Mouse (Mus musculus) CH12.LX (cell line): Measurements from ENCODE around the gene Plch2. TPM values are rescaled to one million over a fixed set of nuclear protein-coding genes. Genes with fewer than 3 reads are reported as not detected.

Experiments
- DNase-seq: peaks from one replicate; pipeline ENCODE4 v3.0.0-alpha.2; 2013; ENCODE audit errors: extremely low read depth
- H3K27ac ChIP-seq: 2 replicates; pipeline ENCODE4 v1.5.1; 2012; ENCODE audit warnings: low read depth, mild to moderate bottlenecking, control low read depth, moderate library complexity; ENCODE audit not compliant: insufficient read depth
- H3K27me3 ChIP-seq: replicated peaks from 2 replicates; pipeline ENCODE3; 2012; ENCODE audit warnings: inconsistent platforms
- H3K36me3 ChIP-seq, 2 experiments: replicated peaks in 1 of 2; 2 replicates each; pipeline versions ENCODE3 to v1.6.1; 2012; ENCODE audit warnings: inconsistent platforms in 1 of 2, low read length in 1 of 2, mild to moderate bottlenecking in 1 of 2, mixed read lengths in 1 of 2, moderate library complexity in 1 of 2; ENCODE audit not compliant: control insufficient read depth in 1 of 2, insufficient read depth in 1 of 2
- H3K4me1 ChIP-seq, 2 experiments: 2 replicates each; pipeline ENCODE4 v1.6.1; 2012; ENCODE audit warnings: inconsistent platforms in 1 of 2, moderate library complexity in 1 of 2; ENCODE audit not compliant: insufficient read depth in 2 of 2, control insufficient read depth in 1 of 2
- H3K4me2 ChIP-seq: 2 replicates; pipeline ENCODE4 v1.6.1; 2012; ENCODE audit warnings: low read depth, mild to moderate bottlenecking, control low read depth; ENCODE audit not compliant: poor library complexity, insufficient read depth, severe bottlenecking
- H3K4me3 ChIP-seq, 3 experiments: fragments of 150-350 bp in 1 of 3; sonication (generic) in 1 of 3; replicated peaks in 1 of 3; 2 replicates each; pipeline versions ENCODE3 to v1.5.1; 2011 to 2012; ENCODE audit warnings: low read depth in 2 of 3, low read length in 2 of 3, mild to moderate bottlenecking in 2 of 3, moderate library complexity in 2 of 3, control low read depth in 1 of 3, improper control_type of control experiment in 1 of 3, inconsistent platforms in 1 of 3, mixed read lengths in 1 of 3; ENCODE audit not compliant: poor library complexity in 1 of 3
- H3K79me2 ChIP-seq: replicated peaks from 2 replicates; pipeline ENCODE4 v1.6.1; 2012; ENCODE audit warnings: mild to moderate bottlenecking, moderate library complexity; ENCODE audit not compliant: control insufficient read depth, poor library complexity, insufficient read depth, severe bottlenecking; ENCODE audit errors: extremely low read depth
- H3K9ac ChIP-seq: 2 replicates; pipeline ENCODE4 v1.6.1; 2012; ENCODE audit warnings: low read depth, mild to moderate bottlenecking, control low read depth, moderate library complexity; ENCODE audit not compliant: insufficient read depth
- H3K9me3 ChIP-seq: replicated peaks from 2 replicates; pipeline ENCODE3; 2012; ENCODE audit warnings: low read length, inconsistent platforms, mixed read lengths
- BHLHE40 ChIP-seq: IDR thresholded peaks from 2 replicates; pipeline ENCODE4 v1.6.1; 2011; ENCODE audit warnings: mild to moderate bottlenecking, low read depth, low read length, improper control_type of control experiment
- CHD1 ChIP-seq: IDR thresholded peaks from 2 replicates; pipeline ENCODE4 v1.6.1; 2012; ENCODE audit warnings: low read depth, low read length, improper control_type of control experiment, inconsistent platforms
- CHD2 ChIP-seq: IDR thresholded peaks from 2 replicates; pipeline ENCODE4 v1.6.1; 2011; ENCODE audit warnings: low read length, improper control_type of control experiment
- CTCF ChIP-seq, 2 experiments: IDR thresholded peaks in 1 of 2; conservative IDR thresholded peaks in 1 of 2; 2 replicates each; pipeline ENCODE4 v1.5.1; 2011 to 2012; ENCODE audit warnings: low read depth in 2 of 2, low read length in 2 of 2, improper control_type of control experiment in 1 of 2, inconsistent platforms in 1 of 2, mild to moderate bottlenecking in 1 of 2, moderate library complexity in 1 of 2
- E2F4 ChIP-seq: IDR thresholded peaks from 2 replicates; pipeline ENCODE4 v1.6.1; 2011; ENCODE audit warnings: low read depth, low read length, improper control_type of control experiment; ENCODE audit not compliant: insufficient replicate concordance
- ELF1 ChIP-seq: IDR thresholded peaks from 2 replicates; pipeline ENCODE4 v1.6.1; 2014; ENCODE audit warnings: low read depth, mild to moderate bottlenecking, inconsistent platforms, low read length, improper control_type of control experiment
- EP300 ChIP-seq: IDR thresholded peaks from 2 replicates; pipeline ENCODE4 v1.6.1; 2011; ENCODE audit warnings: low read length, improper control_type of control experiment
- GABPA ChIP-seq: IDR thresholded peaks from 2 replicates; pipeline ENCODE4 v1.6.1; 2012; ENCODE audit warnings: low read depth, low read length, improper control_type of control experiment, inconsistent platforms; ENCODE audit not compliant: insufficient replicate concordance
- JUN ChIP-seq: IDR thresholded peaks from 2 replicates; pipeline ENCODE4 v1.6.1; 2011; ENCODE audit warnings: low read depth, mild to moderate bottlenecking, low read length, improper control_type of control experiment, moderate library complexity; ENCODE audit not compliant: insufficient read depth
- JUND ChIP-seq: conservative IDR thresholded peaks from 2 replicates; pipeline ENCODE4 v1.6.1; 2011; ENCODE audit warnings: low read depth, low read length, improper control_type of control experiment
- KAT2A ChIP-seq: IDR thresholded peaks from 2 replicates; pipeline ENCODE4 v1.6.1; 2012; ENCODE audit warnings: low read length, improper control_type of control experiment, inconsistent platforms; ENCODE audit not compliant: insufficient replicate concordance
- MAZ ChIP-seq: IDR thresholded peaks from 2 replicates; pipeline ENCODE4 v1.6.1; 2012; ENCODE audit warnings: low read depth, mild to moderate bottlenecking, inconsistent platforms, low read length, improper control_type of control experiment, moderate library complexity
- MEF2A ChIP-seq: IDR thresholded peaks from 2 replicates; pipeline ENCODE4 v1.6.1; 2014; ENCODE audit warnings: low read depth, mild to moderate bottlenecking, inconsistent platforms, low read length, improper control_type of control experiment, borderline replicate concordance
- MXI1 ChIP-seq: IDR thresholded peaks from 2 replicates; pipeline ENCODE4 v1.6.1; 2011; ENCODE audit warnings: mild to moderate bottlenecking, low read depth, low read length, improper control_type of control experiment
- NELFE ChIP-seq: IDR thresholded peaks from 2 replicates; pipeline ENCODE4 v1.6.1; 2011; ENCODE audit warnings: low read depth, low read length, improper control_type of control experiment
- NRF1 ChIP-seq: IDR thresholded peaks from 2 replicates; pipeline ENCODE4 v1.6.1; 2014; ENCODE audit warnings: low read depth, mild to moderate bottlenecking, inconsistent platforms, low read length, improper control_type of control experiment, moderate library complexity
- PAX5 ChIP-seq: IDR thresholded peaks from 2 replicates; pipeline ENCODE4 v1.6.1; 2012; ENCODE audit warnings: low read length, inconsistent platforms, mixed read lengths
- POLR2AphosphoS2 ChIP-seq: IDR thresholded peaks from 2 replicates; pipeline ENCODE4 v1.6.1; 2011; ENCODE audit warnings: low read depth, low read length, improper control_type of control experiment
- SIN3A ChIP-seq: IDR thresholded peaks from 2 replicates; pipeline ENCODE4 v1.6.1; 2012; ENCODE audit warnings: low read length, improper control_type of control experiment, inconsistent platforms
- SMC3 ChIP-seq: IDR thresholded peaks from 2 replicates; pipeline ENCODE4 v1.6.1; 2011; ENCODE audit warnings: low read depth, low read length, improper control_type of control experiment
- TBP ChIP-seq: conservative IDR thresholded peaks from 2 replicates; pipeline ENCODE4 v1.6.1; 2011; ENCODE audit warnings: low read depth, low read length, improper control_type of control experiment
- TCF12 ChIP-seq: IDR thresholded peaks from 2 replicates; pipeline ENCODE4 v1.6.1; 2014; ENCODE audit warnings: low read depth, mild to moderate bottlenecking, inconsistent platforms, low read length, improper control_type of control experiment
- UBTF ChIP-seq: IDR thresholded peaks from 2 replicates; pipeline ENCODE4 v1.6.1; 2012; ENCODE audit warnings: low read depth, mild to moderate bottlenecking, inconsistent platforms, low read length, improper control_type of control experiment, moderate library complexity
- USF2 ChIP-seq: conservative IDR thresholded peaks from 2 replicates; pipeline ENCODE4 v1.6.1; 2011; ENCODE audit warnings: low read depth, low read length, improper control_type of control experiment
- ZC3H11A ChIP-seq: IDR thresholded peaks from 2 replicates; pipeline ENCODE4 v1.6.1; 2012; ENCODE audit warnings: low read depth, mild to moderate bottlenecking, inconsistent platforms, low read length, improper control_type of control experiment
- ZKSCAN1 ChIP-seq: IDR thresholded peaks from 2 replicates; pipeline ENCODE4 v1.6.1; 2012; ENCODE audit warnings: low read depth, inconsistent platforms, low read length, improper control_type of control experiment, borderline replicate concordance
- ZMIZ1 ChIP-seq: IDR thresholded peaks from 2 replicates; pipeline ENCODE4 v1.6.1; 2012; ENCODE audit warnings: low read depth, mild to moderate bottlenecking, inconsistent platforms, low read length, improper control_type of control experiment
- ZNF384 ChIP-seq: IDR thresholded peaks from 2 replicates; pipeline ENCODE4 v1.6.1; 2012; ENCODE audit warnings: low read depth, low read length, improper control_type of control experiment, inconsistent platforms
- dilution Hi-C: fragments of 300-500 bp; cut with MboI; formaldehyde crosslinking; loops from 2 replicates; pipeline ENCODE4 v1.14.3; 2020; ENCODE audit warnings: low sequenced_read_pairs; ENCODE audit not compliant: extremely low pct_unique_long_range_greater_than_20kb, extremely low pct_ligation_motif_present
- in situ Hi-C: fragments of 300-500 bp; cut with MboI; formaldehyde crosslinking; loops from 3 replicates; pipeline ENCODE4 v1.14.3; 2019; ENCODE audit warnings: low sequenced_read_pairs, low pct_ligation_motif_present, low pct_unique_long_range_greater_than_20kb, mixed read lengths
- polyA plus RNA-seq: library from polyadenylated mRNA; unstranded; fragments of >175 nt; gene quantifications from 2 replicates; pipeline ENCODE4 v1.2.1, GENCODE M21; 2012; ENCODE audit warnings: low read depth; ENCODE audit not compliant: insufficient read length
- total RNA-seq, 2 experiments: library from RNA; depleted of rRNA; stranded (reverse); fragments of 300-350 nt in 1 of 2; fragments of >200 nt in 1 of 2; gene quantifications; 2 replicates each; pipeline ENCODE4 v1.2.3; 2012 to 2014

The Plch2 gene
- total and polyA plus RNA-seq, 3 experiments = 0.04 to 0.47 (median 0.17) TPM

DNA sequence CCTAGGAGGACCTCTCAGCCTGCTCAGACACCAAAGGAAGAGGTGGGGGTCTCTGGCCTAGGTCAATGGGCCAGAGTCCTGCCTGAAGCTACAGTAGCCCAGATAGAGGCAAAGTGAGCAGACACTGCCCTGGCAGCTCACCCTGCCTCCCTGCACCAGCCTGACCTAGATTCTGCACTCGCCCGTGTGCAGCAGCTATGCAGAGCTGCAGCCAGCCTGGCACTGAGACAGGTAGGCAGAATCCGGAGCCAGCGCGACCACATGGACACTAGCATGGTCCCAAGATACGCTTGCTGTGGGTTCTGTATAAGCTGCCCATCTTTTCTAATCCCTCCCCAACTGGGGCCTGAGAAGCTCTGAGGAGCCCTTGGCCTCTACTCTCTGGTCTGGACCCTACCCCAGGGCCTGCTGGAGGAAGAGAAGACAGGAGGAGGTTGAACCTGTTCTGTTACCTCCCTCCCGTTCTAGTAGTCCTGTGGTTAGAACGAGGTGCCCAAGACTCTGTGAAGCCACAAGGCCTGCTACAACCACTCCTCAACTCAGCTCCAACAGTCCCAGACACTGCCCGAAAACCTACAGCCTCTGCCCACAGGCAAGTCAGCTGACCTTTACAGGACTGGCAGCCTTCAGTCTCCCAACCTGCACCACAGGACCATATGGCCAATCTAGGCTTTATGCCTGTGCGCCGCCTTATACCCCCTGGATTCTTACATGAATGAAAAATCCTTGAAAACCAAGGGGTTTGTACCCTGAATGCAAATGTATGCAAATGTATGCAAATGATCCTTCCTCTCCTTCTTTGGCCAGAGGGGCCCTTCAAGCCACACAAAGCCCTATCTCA, 32.2 kb downstream of the Plch2 start:
- TF ChIP-seq MXI1 = no peak
- TF ChIP-seq ZMIZ1 = no peak
- no peak for TF ChIP-seq ZNF384
- TF ChIP-seq SIN3A = no peak
- no peak for TF ChIP-seq NRF1
- TF ChIP-seq TCF12 = no peak
- TF ChIP-seq NELFE = no peak
- no peak for TF ChIP-seq SMC3
- no peak for TF ChIP-seq MAZ
- TF ChIP-seq MEF2A = no peak
- no peak for TF ChIP-seq ELF1
- no peak for TF ChIP-seq POLR2AphosphoS2
- TF ChIP-seq CHD2 = no peak
- no peak for TF ChIP-seq ZKSCAN1
- TF ChIP-seq BHLHE40 = no peak
- TF ChIP-seq CHD1 = no peak
- TF ChIP-seq JUND = no peak
- TF ChIP-seq UBTF = no peak
- TF ChIP-seq PAX5 = no peak
- TF ChIP-seq, all 38 proteins: peak for 0
- dilution Hi-C loops = loop anchor here (25.0 kb wide), 1 partner anchor 137 kb away; the partner anchor contains the start of gene Fam213b
- Histone ChIP-seq H3K4me3 (no peak overlapping the region), H3K27me3 (peaks cover 89% of the 10 kb centered on the region), H3K36me3 (no peaks in the 10 kb centered on the region), H3K79me2 (no peaks in the 10 kb centered on the region), H3K4me2 (no peak overlapping the region), H3K9me3 (peaks cover 25% of the 10 kb centered on the region), H3K27ac (no peak overlapping the region), H3K4me1 (0 out of 4 replicates have a peak, but pooled peaks cover 0 to 3% of the 10 kb centered on the region in 2 experiments), H3K9ac (no peak overlapping the region)
- no peak for DNase-seq
- in situ Hi-C loops = no loop called here

DNA sequence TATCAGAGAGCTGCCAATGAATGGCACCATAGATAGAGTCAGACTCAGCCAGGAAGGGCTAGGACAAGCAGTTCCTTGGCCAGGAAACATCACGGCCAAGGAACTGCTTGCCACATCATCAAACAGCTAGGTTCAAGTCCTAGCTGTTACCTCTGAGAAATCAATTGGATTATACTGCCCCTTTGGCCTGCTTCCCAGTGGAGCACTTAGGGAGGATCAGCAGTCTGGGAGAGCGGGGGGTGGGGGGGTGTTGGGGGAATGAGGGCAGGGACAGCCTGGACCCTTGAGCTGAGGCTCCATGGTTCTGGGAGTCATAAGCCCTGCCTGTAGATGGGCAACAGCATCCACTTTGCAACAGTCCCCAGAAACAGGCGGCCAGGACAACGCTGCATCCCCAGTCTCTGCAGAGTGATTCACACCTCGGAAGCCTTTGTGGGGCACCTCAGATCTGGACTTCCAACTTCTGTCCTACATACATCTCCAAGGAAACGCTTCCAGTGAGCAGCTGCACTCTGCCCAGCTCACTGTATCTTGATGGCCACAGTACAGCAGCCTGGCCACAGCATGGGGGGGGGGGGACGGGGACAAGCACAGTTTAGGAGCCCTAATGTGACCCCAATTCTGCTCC, 34.2 kb downstream of the Plch2 start:
- Histone ChIP-seq H3K9me3 (peaks cover 15% of the 10 kb centered on the region), H3K27me3 (peaks cover 91% of the 10 kb centered on the region), H3K79me2 (no peaks in the 10 kb centered on the region), H3K36me3 (no peaks in the 10 kb centered on the region), H3K9ac (no peak overlapping the region), H3K4me1 (peaks cover 3 to 5% of the 10 kb centered on the region in 2 experiments; a peak in 1 of 4 replicates), H3K27ac (no peak overlapping the region), H3K4me2 (no peak overlapping the region), H3K4me3 (no peak overlapping the region)
- TF ChIP-seq CHD1 (no peak), JUN (no peak), ZMIZ1 (no peak), SIN3A (no peak), ZC3H11A (no peak), E2F4 (no peak), TCF12 (no peak), GABPA (no peak), MXI1 (no peak), TBP (no peak), USF2 (no peak), CTCF (conservative IDR thresholded peaks at IDR 0.05 in 1 of 2, IDR thresholded peaks at IDR 0.05 in 1 of 2; ENCODE audit: low read depth in 2 of 2, low read length in 2 of 2) (no peak), KAT2A (no peak), SMC3 (no peak), ZKSCAN1 (no peak), EP300 (no peak), CHD2 (no peak)
- dilution Hi-C loops = no loop called here
- no peak for DNase-seq
- in situ Hi-C loops = no loop called here
